Mouse (Mus musculus) intestine, postnatal 0 days (tissue): Measurements from ENCODE around the gene Igf2bp3. TPM values are rescaled to one million over a fixed set of nuclear protein-coding genes. Genes with fewer than 3 reads are reported as not detected.

Experiments used
- ATAC-seq: fragments of 200-750 bp; cut with Nextera tagmentation; 2 replicates; pipeline ENCODE4 v1.8.0; 2017; ENCODE audit warnings: mild to moderate bottlenecking, moderate TSS enrichment, moderate library complexity
- H3K27ac ChIP-seq: fragments of 300-500 bp; sonication (generic); 2 replicates; pipeline ENCODE4 v1.5.1; 2014; ENCODE audit warnings: mild to moderate bottlenecking, low read depth, low read length, moderate library complexity
- H3K27me3 ChIP-seq: fragments of 300-500 bp; sonication (generic); replicated peaks from 2 replicates; pipeline ENCODE4 v1.6.1; 2014; ENCODE audit warnings: low read length, mixed read lengths; ENCODE audit not compliant: control insufficient read depth, insufficient read depth
- H3K36me3 ChIP-seq: fragments of 300-500 bp; sonication (generic); 2 replicates; pipeline ENCODE4 v1.6.1; 2014; ENCODE audit warnings: mild to moderate bottlenecking, moderate library complexity; ENCODE audit not compliant: control insufficient read depth, insufficient read depth
- H3K4me1 ChIP-seq: fragments of 300-500 bp; sonication (generic); replicated peaks from 2 replicates; pipeline ENCODE4 v1.6.1; 2014; ENCODE audit warnings: antibody characterized with exemption, low read length, mixed read lengths; ENCODE audit not compliant: control insufficient read depth, insufficient read depth
- H3K4me2 ChIP-seq: fragments of 300-500 bp; sonication (generic); replicated peaks from 2 replicates; pipeline ENCODE4 v1.6.1; 2014; ENCODE audit warnings: low read depth, mild to moderate bottlenecking, moderate library complexity
- H3K4me3 ChIP-seq: fragments of 300-500 bp; sonication (generic); 2 replicates; pipeline ENCODE4 v1.5.1; 2014; ENCODE audit warnings: low read depth, low read length
- H3K9ac ChIP-seq: fragments of 300-500 bp; sonication (generic); 2 replicates; pipeline ENCODE4 v1.6.1; 2014; ENCODE audit warnings: mild to moderate bottlenecking, low read depth, low read length
- H3K9me3 ChIP-seq: fragments of 300-500 bp; sonication (generic); 2 replicates; pipeline ENCODE4 v1.6.1; 2016; ENCODE audit warnings: mixed run types; ENCODE audit not compliant: control insufficient read depth
- CTCF ChIP-seq: sonication (generic); IDR thresholded peaks from 2 replicates; pipeline ENCODE4 v1.5.1; 2016; ENCODE audit warnings: low read depth, mild to moderate bottlenecking, control low read depth, antibody characterized with exemption, moderate library complexity
- WGBS: fragments of 180-500 bp; shearing (Covaris S2); extraction: QIAGEN DNeasy Blood & Tissue Kit; methylation state at CpG from one replicate; pipeline ENCODE4 v1.1.7; 2014; 5-methylcytosine and 5-hydroxymethylcytosine counted together
- polyA plus RNA-seq: library from polyadenylated mRNA; unstranded; fragments of >200 nt; fragmentation: Nextera tagmentation; extraction: Ambion mirVana; gene quantifications from 2 replicates; pipeline ENCODE4 v1.2.1, GENCODE M21; 2015

Igf2bp3 gene
- polyA plus RNA-seq, 1 experiment from 2014 or later = 54.7 TPM

GRCm38 (mm10) chr6:49119462-49120135 lies 95.2 kb downstream of the Igf2bp3 start:
- 50% methylated on average over 1 of the region's 1 CpGs for WGBS
- H3K9ac ChIP-seq = no peak overlapping the region

GRCm38 (mm10) chr6:49118446-49118845 lies 96.3 kb downstream of the Igf2bp3 start:
- no peak overlapping the region for H3K4me3 ChIP-seq
- H3K27ac ChIP-seq = no peak overlapping the region
- H3K4me2 ChIP-seq = no peak overlapping the region
- no peaks in the 10 kb centered on the region for H3K27me3 ChIP-seq
- no peak for TF ChIP-seq CTCF
- no peaks in the 10 kb centered on the region for H3K9me3 ChIP-seq
- ATAC-seq = no peak
- WGBS = 67% methylated on average over 8 of the region's 8 CpGs
- H3K4me1 ChIP-seq = no peaks in the 10 kb centered on the region
- H3K36me3 ChIP-seq = peaks cover 16% of the 10 kb centered on the region; the same call in 1 of the 2 replicates
- no peak overlapping the region for H3K9ac ChIP-seq

More at GRCm38 (mm10) chr6:49119462-49120135, 95.2 kb downstream of the Igf2bp3 start:
- H3K4me1 ChIP-seq = no peaks in the 10 kb centered on the region
- H3K36me3 ChIP-seq = peaks cover 16% of the 10 kb centered on the region; the same call in 1 of the 2 replicates
- no peaks in the 10 kb centered on the region for H3K9me3 ChIP-seq
- ATAC-seq = no peak
- H3K27me3 ChIP-seq = no peaks in the 10 kb centered on the region
- TF ChIP-seq CTCF = no peak
- no peak overlapping the region for H3K4me3 ChIP-seq
- H3K4me2 ChIP-seq = no peak overlapping the region
- H3K27ac ChIP-seq = no peak overlapping the region; the same call in 1 of the 2 replicates

GRCm38 (mm10) chr6:49116241-49116640 lies 98.5 kb downstream of the Igf2bp3 start:
- Histone ChIP-seq H3K9me3 (no peaks in the 10 kb centered on the region), H3K4me2 (no peak overlapping the region), H3K36me3 (peaks cover 16% of the 10 kb centered on the region; the same call in 1 of the 2 replicates), H3K4me3 (no peak overlapping the region), H3K27ac (no peak overlapping the region), H3K4me1 (no peaks in the 10 kb centered on the region), H3K27me3 (no peaks in the 10 kb centered on the region), H3K9ac (no peak overlapping the region)
- WGBS = 82% methylated on average over 8 of the region's 8 CpGs
- no peak for TF ChIP-seq CTCF
- no peak for ATAC-seq

DNA sequence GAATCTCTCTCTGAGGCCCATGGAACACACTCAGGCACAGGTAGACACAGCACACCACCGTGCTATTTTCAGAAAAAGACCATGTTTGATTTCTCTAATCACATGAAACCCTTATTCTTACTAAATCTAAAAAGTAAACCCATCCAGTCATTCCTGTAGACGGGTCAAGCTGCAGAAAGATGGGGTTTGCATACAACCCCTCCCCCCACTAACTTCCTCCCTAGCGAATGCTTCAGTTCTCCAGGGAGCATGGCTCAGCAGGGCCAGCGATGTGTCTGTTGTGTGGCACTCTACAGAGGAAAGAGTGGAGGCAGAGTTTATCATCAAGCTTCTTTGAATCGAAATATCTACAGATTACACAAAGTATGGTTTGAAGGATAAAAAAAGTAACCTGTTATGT lies 99.2 kb downstream of the Igf2bp3 start:
- Histone ChIP-seq H3K36me3 (peaks cover 16% of the 10 kb centered on the region), H3K9me3 (no peaks in the 10 kb centered on the region), H3K9ac (no peak overlapping the region), H3K27me3 (no peaks in the 10 kb centered on the region), H3K27ac (no peak overlapping the region), H3K4me2 (no peak overlapping the region), H3K4me3 (no peak overlapping the region), H3K4me1 (no peaks in the 10 kb centered on the region)
- TF ChIP-seq CTCF = no peak
- 78% methylated on average over 5 of the region's 5 CpGs for WGBS
- ATAC-seq = no peak

- Histone ChIP-seq H3K4me3 (no peak overlapping the region), H3K36me3 (peaks cover 16% of the 10 kb centered on the region), H3K4me1 (no peaks in the 10 kb centered on the region), H3K9ac (no peak overlapping the region), H3K27me3 (no peaks in the 10 kb centered on the region), H3K4me2 (no peak overlapping the region), H3K9me3 (no peaks in the 10 kb centered on the region), H3K27ac (0 out of 2 replicates have a peak overlapping the region, but pooled peaks have one; percentile 6)
- no peak for TF ChIP-seq CTCF
- WGBS = 40% methylated on average over 6 of the region's 6 CpGs
- peak; percentile 91 for ATAC-seq
Observed at GRCm38 (mm10) chr6:49114457-49114856, 100.3 kb downstream of the Igf2bp3 start.

DNA sequence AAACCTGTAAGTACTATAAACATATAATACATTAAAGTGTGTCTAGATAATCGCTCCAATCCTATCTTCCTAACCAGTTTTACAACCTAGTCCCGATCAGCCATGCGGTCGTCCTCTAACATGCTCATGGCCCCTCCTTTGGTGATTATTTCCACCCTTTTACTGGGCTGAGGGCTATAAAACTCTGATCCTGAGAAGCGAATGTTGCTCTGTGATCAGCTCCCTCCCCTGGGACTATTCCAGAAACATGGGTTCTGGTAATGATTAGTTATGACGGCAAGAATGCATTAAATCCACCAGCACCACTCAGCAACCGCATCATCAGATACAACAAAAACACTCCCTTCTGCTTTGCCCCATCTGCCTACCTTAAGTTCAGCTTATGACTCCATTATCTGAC lies 100.9 kb downstream of the Igf2bp3 start:
- peak; percentile 69 for ATAC-seq
- no peaks in the 10 kb centered on the region for H3K4me1 ChIP-seq
- H3K9me3 ChIP-seq = no peaks in the 10 kb centered on the region
- H3K4me2 ChIP-seq = no peak overlapping the region
- 35% methylated on average over 7 of the region's 7 CpGs for WGBS
- no peaks in the 10 kb centered on the region for H3K27me3 ChIP-seq
- TF ChIP-seq CTCF = no peak
- H3K9ac ChIP-seq = no peak overlapping the region
- peaks cover 19% of the 10 kb centered on the region for H3K36me3 ChIP-seq
- H3K4me3 ChIP-seq = no peak overlapping the region
- H3K27ac ChIP-seq = 0 out of 2 replicates have a peak overlapping the region, but pooled peaks have one; percentile 6
